Mouse (Mus musculus) midbrain, embryonic 12.5 days (tissue): ENCODE results near the gene Col4a2. TPM values are rescaled to one million over a fixed set of nuclear protein-coding genes. Genes with fewer than 3 reads are reported as not detected.

Experiments used
- ATAC-seq: fragments of 200-750 bp; cut with Nextera tagmentation; 2 replicates; pipeline ENCODE4 v1.8.0; 2017; ENCODE audit warnings: low read depth, moderate TSS enrichment, moderate library complexity; ENCODE audit not compliant: low FRiP score
- H3K27ac ChIP-seq: fragments of 300-500 bp; sonication (generic); replicated peaks from 2 replicates; pipeline ENCODE4 v1.5.1; 2016; ENCODE audit warnings: mild to moderate bottlenecking
- H3K27me3 ChIP-seq: fragments of 300-500 bp; sonication (generic); 2 replicates; pipeline ENCODE4 v1.6.1; 2016; ENCODE audit warnings: mild to moderate bottlenecking
- H3K36me3 ChIP-seq: fragments of 300-500 bp; sonication (generic); 2 replicates; pipeline ENCODE4 v1.6.1; 2016
- H3K4me1 ChIP-seq: fragments of 300-500 bp; sonication (generic); 2 replicates; pipeline ENCODE4 v1.6.1; 2016
- H3K4me2 ChIP-seq: fragments of 300-500 bp; sonication (generic); replicated peaks from 2 replicates; pipeline ENCODE4 v1.6.1; 2016; ENCODE audit warnings: mild to moderate bottlenecking, moderate library complexity
- H3K4me3 ChIP-seq: fragments of 300-500 bp; sonication (generic); 2 replicates; pipeline ENCODE4 v1.5.1; 2016; ENCODE audit warnings: mild to moderate bottlenecking
- H3K9ac ChIP-seq: fragments of 300-500 bp; sonication (generic); replicated peaks from 2 replicates; pipeline ENCODE4 v1.6.1; 2016; ENCODE audit warnings: mild to moderate bottlenecking, moderate library complexity
- H3K9me3 ChIP-seq: fragments of 300-500 bp; sonication (generic); 2 replicates; pipeline ENCODE4 v1.6.1; 2016; ENCODE audit warnings: mild to moderate bottlenecking
- WGBS: fragments of 180-500 bp; shearing (Covaris S2); methylation state at CpG from one replicate; pipeline ENCODE4 v1.1.7; 2016; 5-methylcytosine and 5-hydroxymethylcytosine counted together
- polyA plus RNA-seq: library from polyadenylated mRNA; unstranded; fragments of >200 nt; fragmentation: Nextera tagmentation; extraction: Ambion mirVana; gene quantifications from 2 replicates; pipeline ENCODE4 v1.2.1, GENCODE M21; 2016

Col4a2 gene
- polyA plus RNA-seq: 73.3 and 82.0 TPM in 2 replicates

DNA sequence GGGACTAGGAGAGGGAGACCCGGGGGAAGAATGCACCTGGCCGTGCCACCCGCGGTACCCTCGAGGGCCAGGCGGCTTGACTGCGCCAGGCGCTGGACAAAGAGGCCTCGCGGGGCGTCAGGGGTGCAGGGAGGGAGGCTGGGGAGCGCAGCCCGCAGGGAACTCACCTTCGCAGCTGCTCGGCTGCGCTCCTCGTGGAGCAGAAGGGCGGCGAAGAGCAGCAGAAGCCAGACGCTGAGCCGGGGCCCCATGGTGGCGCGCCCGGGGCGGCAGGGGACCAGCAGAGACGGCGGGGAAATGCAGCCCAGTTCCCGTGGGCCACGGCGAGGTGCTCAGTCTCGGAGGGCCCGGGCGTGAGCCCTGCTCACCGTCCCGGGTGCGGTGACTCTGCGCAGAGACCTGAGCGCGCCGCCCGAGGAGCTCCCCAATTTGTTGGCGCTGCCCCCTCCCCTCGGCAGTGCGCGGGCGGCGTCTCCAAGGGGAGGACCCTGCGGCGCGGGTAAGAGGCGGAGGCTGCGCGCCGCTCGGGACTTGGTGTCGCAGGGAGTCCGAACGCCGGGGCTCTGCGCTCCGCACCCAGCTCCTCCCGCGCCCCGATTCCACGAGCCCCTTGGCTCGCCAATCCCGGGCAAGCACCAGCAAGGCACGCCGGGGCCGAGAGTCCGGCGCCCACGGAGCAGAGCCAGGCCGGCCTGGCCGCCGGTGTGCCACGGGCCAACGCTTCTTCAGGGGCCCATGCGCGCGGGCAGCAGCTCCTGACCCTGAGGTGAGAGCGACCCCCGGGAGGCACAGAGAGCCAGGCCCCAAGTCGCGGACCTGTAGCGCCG, at the start of gene Col4a2, which contains the start of gene Col4a1:
Gene Col4a2, plus strand, starts transcription at position 457 of the 827 bp plus-strand sequence.
Gene Col4a1, minus strand, starts transcription at position 478 of the 827 bp plus-strand sequence.
- H3K9ac ChIP-seq: peak within 1 kb of the TSS; percentile 64
- peak; percentile 46 for ATAC-seq
- H3K4me2 ChIP-seq: peak within 1 kb of the TSS; percentile 94
- H3K36me3 ChIP-seq: no peaks in the 10 kb centered on the region
- H3K4me3 ChIP-seq: peak within 1 kb of the TSS; percentile 62
- H3K9me3 ChIP-seq: no peaks in the 10 kb centered on the region
- H3K4me1 ChIP-seq: peaks cover 26% of the 10 kb centered on the region
- H3K27me3 ChIP-seq: peaks cover 88% of the 10 kb centered on the region
- peak within 1 kb of the TSS; percentile 39; the same call in 1 of the 2 replicates for H3K27ac ChIP-seq
- under 1% methylated on average over 84 of the region's 87 CpGs for WGBS

DNA sequence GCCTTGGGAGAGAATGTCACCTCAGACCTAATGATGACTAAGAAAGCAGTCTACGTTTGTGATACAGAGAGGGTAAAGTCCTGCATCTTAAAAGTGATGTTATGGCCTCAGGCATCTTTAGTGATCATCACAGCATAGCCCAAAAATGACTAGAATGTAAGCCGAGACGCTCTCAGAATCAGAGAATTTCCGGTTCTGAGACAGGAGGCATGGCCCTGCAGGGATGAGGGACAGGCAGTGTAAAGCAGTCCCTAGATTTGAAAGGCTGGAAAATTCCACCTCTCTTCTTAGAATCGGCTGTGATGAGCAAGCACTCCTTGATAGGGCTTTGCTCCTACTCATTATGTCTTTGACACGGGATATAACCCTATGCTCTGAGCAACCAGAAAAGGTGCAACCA, 48.8 kb upstream of the Col4a2 start:
- Histone ChIP-seq H3K27ac (no peak overlapping the region), H3K9me3 (no peaks in the 10 kb centered on the region), H3K27me3 (no peaks in the 10 kb centered on the region), H3K4me2 (no peak overlapping the region), H3K9ac (no peak overlapping the region), H3K4me3 (no peak overlapping the region), H3K36me3 (no peaks in the 10 kb centered on the region), H3K4me1 (no peaks in the 10 kb centered on the region)
- ATAC-seq: no peak
- WGBS: 85% methylated on average over 6 of the region's 6 CpGs

DNA sequence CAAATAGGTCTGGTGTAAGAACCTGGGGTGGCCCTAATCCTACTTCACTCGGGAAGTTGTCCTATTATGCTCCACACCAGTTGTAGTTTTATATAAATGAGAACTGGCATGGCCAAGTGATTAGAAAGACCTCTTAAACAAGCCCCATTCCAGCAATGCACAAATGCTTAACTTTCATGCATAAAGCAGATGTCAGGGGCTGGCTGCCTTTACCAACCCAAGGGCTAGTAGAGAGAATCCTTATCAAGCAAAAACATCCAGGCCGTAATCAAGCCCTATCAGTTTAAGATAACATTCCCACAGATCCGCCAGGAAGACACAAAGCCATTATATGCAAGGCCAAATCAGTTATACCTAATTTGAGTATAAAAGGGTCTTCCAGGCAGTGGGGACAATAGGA, 46.6 kb upstream of the Col4a2 start:
- Histone ChIP-seq H3K36me3 (no peaks in the 10 kb centered on the region), H3K4me2 (no peak overlapping the region), H3K4me3 (no peak overlapping the region), H3K9me3 (no peaks in the 10 kb centered on the region), H3K9ac (no peak overlapping the region), H3K27me3 (no peaks in the 10 kb centered on the region), H3K27ac (no peak overlapping the region), H3K4me1 (no peaks in the 10 kb centered on the region)
- ATAC-seq: no peak
- 79% methylated on average over 3 of the region's 3 CpGs for WGBS

DNA sequence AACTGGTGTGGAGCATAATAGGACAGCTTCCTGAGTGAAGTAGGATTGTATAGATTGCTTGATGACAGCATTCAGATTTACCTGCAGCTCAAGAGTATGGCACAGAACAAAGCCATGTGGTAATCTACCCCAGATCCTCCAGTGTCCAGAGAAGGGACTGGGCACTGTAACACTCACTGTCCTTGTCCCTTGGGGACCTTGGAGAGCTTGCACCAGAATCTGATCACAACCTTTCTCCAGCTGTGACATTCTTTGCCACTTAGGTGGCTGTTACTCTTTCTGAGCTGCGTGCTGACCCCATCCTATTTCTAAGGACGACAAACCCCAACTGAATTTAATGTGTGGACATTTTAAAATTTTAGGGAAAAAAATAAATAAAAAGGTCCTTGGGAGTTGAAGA, 46.1 kb upstream of the Col4a2 start:
- Histone ChIP-seq H3K4me3 (no peak overlapping the region), H3K36me3 (no peaks in the 10 kb centered on the region), H3K27me3 (no peaks in the 10 kb centered on the region), H3K4me1 (no peaks in the 10 kb centered on the region), H3K4me2 (no peak overlapping the region), H3K9me3 (no peaks in the 10 kb centered on the region), H3K27ac (no peak overlapping the region), H3K9ac (no peak overlapping the region)
- WGBS: 94% methylated on average over 2 of the region's 2 CpGs
- no peak for ATAC-seq

DNA sequence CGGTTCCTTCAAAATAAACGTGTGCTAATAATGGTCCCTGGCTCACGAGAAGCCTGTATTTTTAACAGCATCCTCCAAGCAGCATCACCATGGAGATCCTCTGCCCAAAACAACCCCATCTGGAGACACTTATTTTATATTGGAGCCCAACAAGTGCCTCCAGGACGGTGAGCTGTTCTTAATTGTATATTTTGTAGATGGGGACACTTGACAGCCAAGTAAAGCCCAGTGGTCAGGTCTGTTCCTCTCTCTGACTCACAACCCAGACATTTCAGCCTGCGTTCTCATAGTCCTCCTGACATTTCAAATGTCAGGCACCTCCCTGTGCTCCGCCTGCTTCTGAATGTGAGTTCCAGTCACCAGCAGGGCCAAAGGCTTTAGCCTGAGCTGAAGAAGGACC, 43.9 kb upstream of the Col4a2 start:
- Histone ChIP-seq H3K4me2 (no peak overlapping the region), H3K9me3 (no peaks in the 10 kb centered on the region), H3K9ac (no peak overlapping the region), H3K27me3 (no peaks in the 10 kb centered on the region), H3K27ac (no peak overlapping the region), H3K4me1 (no peaks in the 10 kb centered on the region), H3K4me3 (no peak overlapping the region), H3K36me3 (no peaks in the 10 kb centered on the region)
- 88% methylated on average over 6 of the region's 6 CpGs for WGBS
- no peak for ATAC-seq

DNA sequence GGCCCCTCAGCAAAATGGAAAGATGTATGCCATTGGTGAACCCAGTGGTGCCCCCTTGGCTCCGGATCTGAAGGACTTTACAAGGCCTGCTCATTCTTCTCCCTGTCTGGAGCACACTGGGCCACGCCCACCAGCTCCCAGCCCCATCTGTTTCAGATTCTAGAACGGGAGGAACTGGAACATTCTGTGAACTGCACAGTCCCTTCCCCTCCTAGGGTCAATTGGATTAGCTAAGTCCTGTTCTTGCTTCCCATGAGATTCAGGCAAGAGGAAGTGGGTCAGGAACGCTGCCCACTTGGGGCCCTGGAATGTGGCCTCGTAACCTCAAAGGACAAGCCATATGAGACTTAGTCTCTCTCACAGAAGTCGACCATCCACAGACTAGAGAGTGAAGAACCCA, 41.8 kb upstream of the Col4a2 start:
- no peak overlapping the region for H3K9ac ChIP-seq
- H3K4me3 ChIP-seq: no peak overlapping the region
- H3K27me3 ChIP-seq: no peaks in the 10 kb centered on the region
- no peak for ATAC-seq
- no peaks in the 10 kb centered on the region for H3K36me3 ChIP-seq
- H3K4me1 ChIP-seq: no peaks in the 10 kb centered on the region
- 82% methylated on average over 6 of the region's 6 CpGs for WGBS
- H3K27ac ChIP-seq: no peak overlapping the region
- H3K4me2 ChIP-seq: no peak overlapping the region
- H3K9me3 ChIP-seq: no peaks in the 10 kb centered on the region

DNA sequence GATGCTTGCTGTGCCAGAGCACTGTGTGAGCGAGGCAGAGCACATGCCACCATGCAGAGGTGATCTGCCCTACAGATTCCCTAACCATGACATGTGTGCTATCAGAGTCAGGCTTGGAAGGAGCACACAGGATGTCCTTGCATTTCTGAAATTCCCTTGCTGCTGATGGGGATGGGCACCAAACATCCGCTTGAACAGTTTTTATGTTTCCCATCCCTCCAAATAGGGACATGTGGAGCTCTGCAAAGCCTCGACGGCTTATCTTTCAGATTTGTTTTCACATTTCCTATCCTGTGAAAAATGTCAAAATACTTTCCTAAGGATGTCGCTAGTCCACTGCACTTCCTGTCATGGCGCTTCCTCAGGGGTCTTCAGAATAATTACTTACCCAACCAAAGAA, 40.4 kb upstream of the Col4a2 start:
- Histone ChIP-seq H3K36me3 (no peaks in the 10 kb centered on the region), H3K9ac (no peak overlapping the region), H3K27me3 (no peaks in the 10 kb centered on the region), H3K9me3 (no peaks in the 10 kb centered on the region), H3K4me2 (no peak overlapping the region), H3K4me3 (no peak overlapping the region), H3K27ac (no peak overlapping the region), H3K4me1 (no peaks in the 10 kb centered on the region)
- WGBS: 87% methylated on average over 6 of the region's 6 CpGs
- ATAC-seq: no peak

DNA sequence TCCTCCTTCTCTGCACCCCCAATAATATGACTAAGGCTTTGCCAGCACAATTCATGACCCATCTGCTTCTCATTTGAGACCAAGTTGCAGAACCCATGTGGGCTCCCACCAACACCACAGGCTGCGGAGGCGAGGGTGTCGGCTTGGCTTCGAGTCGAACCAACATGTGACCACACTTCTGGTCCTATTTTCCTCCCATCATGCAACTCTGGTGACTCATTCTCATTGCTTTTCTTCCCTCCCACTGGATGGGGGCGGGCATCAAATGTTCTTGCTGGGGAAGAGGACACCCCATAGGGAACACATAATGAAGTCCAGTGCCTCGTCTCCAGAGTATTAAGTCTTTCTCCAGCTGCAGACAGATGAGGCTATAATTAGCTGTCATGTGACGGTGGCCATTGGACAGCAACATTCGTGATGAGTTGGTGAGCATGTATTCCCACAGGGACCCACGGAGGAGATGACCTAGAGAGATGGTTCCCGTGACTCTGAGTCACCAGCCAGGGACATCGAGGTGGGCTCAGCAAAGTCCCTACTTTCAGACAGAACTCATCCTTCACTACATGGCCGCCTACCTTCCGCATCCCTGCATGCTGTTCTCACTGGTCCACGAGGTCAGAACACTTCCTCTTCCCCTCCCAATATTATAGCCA, 39.0 kb upstream of the Col4a2 start:
- H3K4me3 ChIP-seq: no peak overlapping the region

DNA sequence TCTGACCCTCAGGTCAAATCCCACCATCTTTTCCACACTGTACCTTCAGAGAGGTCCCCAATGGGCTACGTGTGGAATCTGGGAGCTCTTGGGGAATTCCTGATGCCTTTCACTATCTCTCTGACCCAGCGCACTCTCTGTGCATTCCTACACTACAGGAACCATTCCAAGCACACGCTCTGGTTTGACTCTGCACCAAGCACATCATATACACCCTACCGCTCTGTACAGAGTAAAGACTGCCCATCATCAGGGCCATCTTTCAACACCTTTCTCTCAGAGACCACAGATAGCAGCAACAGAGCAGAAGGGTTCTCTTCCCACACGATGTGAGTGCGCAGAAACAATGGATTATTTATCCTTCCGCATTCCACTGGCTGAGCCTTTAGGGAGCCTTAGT, 38.2 kb upstream of the Col4a2 start:
- H3K27me3 ChIP-seq: no peaks in the 10 kb centered on the region
- H3K4me2 ChIP-seq: no peak overlapping the region
- no peaks in the 10 kb centered on the region for H3K9me3 ChIP-seq
- WGBS: 81% methylated on average over 7 of the region's 7 CpGs
- H3K36me3 ChIP-seq: no peaks in the 10 kb centered on the region
- H3K27ac ChIP-seq: no peak overlapping the region
- no peak overlapping the region for H3K4me3 ChIP-seq
- no peak overlapping the region for H3K9ac ChIP-seq
- H3K4me1 ChIP-seq: peaks cover 15% of the 10 kb centered on the region
- no peak for ATAC-seq

More for the DNA sequence above, 39.0 kb upstream of the Col4a2 start:
- ATAC-seq: no peak
- H3K36me3 ChIP-seq: no peaks in the 10 kb centered on the region
- 90% methylated on average over 15 of the region's 15 CpGs for WGBS
- no peak overlapping the region for H3K4me2 ChIP-seq
- H3K9ac ChIP-seq: no peak overlapping the region
- H3K27ac ChIP-seq: no peak overlapping the region
- H3K27me3 ChIP-seq: no peaks in the 10 kb centered on the region
- no peaks in the 10 kb centered on the region for H3K9me3 ChIP-seq
- H3K4me1 ChIP-seq: 0 out of 2 replicates have a peak, but pooled peaks cover 8% of the 10 kb centered on the region

DNA sequence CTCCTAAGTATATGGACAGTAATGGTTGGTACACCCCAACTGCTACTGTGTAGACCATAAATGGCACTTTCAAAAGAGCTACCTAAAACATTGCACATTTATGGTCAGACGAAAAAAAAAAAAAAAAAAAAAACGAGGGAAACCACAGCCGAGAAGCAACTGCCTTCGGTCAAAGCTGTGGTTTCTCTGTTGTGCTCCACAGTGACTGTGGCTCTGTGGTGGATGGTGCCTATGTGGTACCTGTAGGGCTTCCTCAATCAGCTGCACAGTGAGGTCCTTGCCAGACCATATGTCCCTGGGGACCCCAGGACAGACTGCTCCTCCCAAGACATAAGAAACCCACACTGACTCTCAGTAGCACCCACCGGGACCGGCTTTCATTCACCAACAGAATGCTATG, 36.3 kb upstream of the Col4a2 start:
- Histone ChIP-seq H3K4me3 (no peak overlapping the region), H3K27ac (no peak overlapping the region), H3K9me3 (no peaks in the 10 kb centered on the region), H3K27me3 (peaks cover 3% of the 10 kb centered on the region; the same call in 1 of the 2 replicates), H3K4me2 (no peak overlapping the region), H3K36me3 (no peaks in the 10 kb centered on the region), H3K4me1 (peaks cover 16% of the 10 kb centered on the region), H3K9ac (no peak overlapping the region)
- no peak for ATAC-seq
- 86% methylated on average over 6 of the region's 6 CpGs for WGBS

DNA sequence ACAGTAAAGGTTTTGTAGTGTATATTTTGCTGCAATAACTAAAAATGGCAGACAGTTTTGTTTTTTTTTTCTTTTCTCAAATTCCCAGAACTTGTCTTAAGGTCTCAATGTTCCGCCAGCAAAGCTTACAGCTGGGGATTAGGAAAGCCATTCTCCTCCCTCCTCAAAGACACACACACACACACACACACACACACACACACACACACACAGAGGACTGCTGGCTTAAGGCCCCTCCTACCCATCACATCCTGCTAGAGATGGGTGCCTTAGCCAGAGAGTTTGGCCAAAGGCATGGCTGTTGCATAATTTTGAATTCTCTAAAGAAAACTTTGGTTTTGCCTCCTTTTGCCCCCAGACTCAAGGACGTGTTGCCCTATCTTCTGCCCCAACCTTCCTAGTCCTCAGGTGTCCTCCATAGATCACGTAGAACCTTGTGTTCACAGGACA, 35.0 kb upstream of the Col4a2 start:
- Histone ChIP-seq H3K36me3 (no peaks in the 10 kb centered on the region), H3K4me3 (no peak overlapping the region), H3K4me2 (no peak overlapping the region), H3K27ac (no peak overlapping the region), H3K9ac (no peak overlapping the region), H3K4me1 (peaks cover 16% of the 10 kb centered on the region), H3K9me3 (no peaks in the 10 kb centered on the region), H3K27me3 (peaks cover 3% of the 10 kb centered on the region; the same call in 1 of the 2 replicates)
- ATAC-seq: no peak
- WGBS: 68% methylated on average over 3 of the region's 3 CpGs

DNA sequence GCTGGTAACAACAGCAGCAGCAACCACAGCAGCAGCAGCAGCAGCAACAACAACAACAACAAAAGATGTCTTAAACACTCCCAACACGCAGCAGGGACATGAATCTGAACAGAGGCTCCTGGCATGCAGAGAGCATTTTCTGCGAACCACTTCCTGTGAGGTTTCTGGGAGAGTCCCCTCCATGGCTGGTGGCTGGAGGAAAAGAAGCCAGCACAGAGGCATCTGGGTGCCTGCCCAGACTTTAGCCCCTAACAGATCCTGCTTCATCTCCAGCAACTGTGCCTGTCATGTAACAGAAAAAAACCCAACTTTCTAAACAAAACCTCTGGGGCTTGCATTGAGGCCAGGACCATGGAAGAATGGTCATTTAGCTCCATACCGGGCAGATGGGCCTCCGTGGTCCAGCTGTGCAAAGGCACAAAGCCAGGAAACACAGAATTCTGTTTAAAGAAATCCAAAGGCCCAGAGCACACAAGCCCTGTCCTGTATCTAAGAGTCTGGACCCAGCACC, 34.4 kb upstream of the Col4a2 start:
- peaks cover 20% of the 10 kb centered on the region for H3K4me1 ChIP-seq
- no peaks in the 10 kb centered on the region for H3K36me3 ChIP-seq
- no peak for ATAC-seq
- H3K9ac ChIP-seq: no peak overlapping the region
- peaks cover 3% of the 10 kb centered on the region; the same call in 1 of the 2 replicates for H3K27me3 ChIP-seq
- WGBS: 62% methylated on average over 4 of the region's 4 CpGs
- no peak overlapping the region for H3K4me3 ChIP-seq
- H3K27ac ChIP-seq: no peak overlapping the region
- H3K4me2 ChIP-seq: no peak overlapping the region
- no peaks in the 10 kb centered on the region for H3K9me3 ChIP-seq
